Mouse (Mus musculus): ENCODE measurements around the gene Lrrc2.

DNA sequence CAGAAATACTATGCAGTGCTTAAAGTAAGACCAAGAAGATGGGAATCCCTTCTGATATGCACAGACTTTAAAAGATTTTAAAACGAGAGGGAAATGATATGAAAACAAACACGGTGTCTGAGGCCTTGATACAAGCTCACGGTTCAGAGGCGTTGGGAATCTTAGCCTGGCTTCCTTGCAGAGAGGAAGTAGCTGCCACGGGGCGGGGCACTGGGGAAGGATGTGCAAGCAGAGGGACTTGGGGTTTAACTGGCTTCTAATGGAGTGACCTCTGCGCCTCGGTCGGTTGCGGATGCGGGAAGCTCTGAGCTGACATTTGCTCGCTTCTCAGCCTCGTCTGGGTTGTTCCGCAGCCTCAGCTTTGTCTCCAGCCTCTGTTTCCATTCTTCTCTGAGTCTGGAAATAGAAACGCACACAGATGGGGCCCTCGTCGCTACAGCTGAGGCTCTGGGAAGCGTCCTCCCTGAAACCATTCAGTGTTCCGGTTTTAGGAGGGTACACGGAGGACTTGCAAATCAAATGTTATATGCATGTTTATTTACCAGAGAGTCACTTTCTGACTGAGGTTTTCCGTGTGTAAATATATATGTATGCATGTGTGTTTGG, 36.6 kb upstream of the Lrrc2 start:
- TF ChIP-seq CTCF (IDR thresholded peaks at IDR 0.05; ENCODE audit: borderline replicate concordance, insufficient read depth, low read depth, low read length) (no peak), POLR2A (IDR thresholded peaks at IDR 0.05; ENCODE audit: borderline replicate concordance, insufficient read depth, low read length) (no peak)

Data from cerebellum, adult 2 months (tissue).